Mouse (Mus musculus) NIH3T3 (cell line): Measurements from ENCODE around the gene Rnf24.

ENCODE experiments used
- DNase-seq: peaks from one replicate; pipeline ENCODE4 v3.0.0-alpha.2; 2012; ENCODE audit warnings: low read depth

The Rnf24 gene

DNA sequence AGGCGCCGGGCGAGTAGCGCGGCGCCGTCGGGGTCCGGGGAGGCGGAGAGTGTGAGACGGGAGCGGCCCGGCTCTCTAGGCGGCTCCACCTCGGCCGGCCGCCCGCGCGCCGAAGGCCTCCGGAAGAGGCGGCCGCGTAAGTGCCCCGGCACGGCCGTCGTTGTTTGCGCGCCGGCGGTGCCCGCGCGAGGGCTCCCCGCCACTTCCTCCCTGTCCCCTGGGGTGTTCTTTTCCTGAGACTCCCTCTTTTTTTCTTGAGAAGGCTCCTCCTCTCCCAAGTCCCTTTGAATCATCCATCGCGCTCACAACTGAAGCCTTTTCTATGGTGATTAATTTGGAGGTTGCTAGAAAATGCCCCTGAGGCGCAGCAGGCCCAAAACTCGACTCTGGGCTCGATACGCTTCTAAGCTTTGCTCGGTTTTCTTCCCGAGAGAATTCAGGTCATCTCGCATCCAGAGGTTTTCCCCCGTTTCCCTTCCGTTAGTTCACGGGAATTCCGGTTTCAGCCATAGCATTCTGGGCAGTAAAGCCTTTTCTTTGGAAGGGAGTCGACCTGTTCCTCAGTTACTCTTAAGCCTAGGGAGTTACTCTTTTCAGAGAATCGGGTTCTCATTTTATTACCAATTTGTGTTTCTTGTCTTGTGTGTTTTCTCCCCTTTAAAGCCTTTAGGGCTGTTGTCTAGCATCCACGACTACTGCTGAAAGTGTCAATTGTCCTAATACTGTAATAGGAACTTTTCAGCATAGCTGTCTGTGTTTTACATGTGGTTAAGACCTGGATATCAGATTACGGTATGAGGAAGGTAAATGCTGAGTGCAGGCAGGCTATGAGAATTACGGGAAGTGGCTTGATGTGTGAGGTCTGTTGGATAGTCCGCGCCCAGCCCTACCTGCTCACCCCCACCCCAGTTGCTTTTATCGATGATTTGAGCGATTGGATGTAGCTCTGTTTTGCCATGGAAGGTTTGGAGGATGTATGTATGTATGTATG lies 89.7 kb downstream of the Rnf24 start:
- DNase-seq = peak; percentile 32

DNA sequence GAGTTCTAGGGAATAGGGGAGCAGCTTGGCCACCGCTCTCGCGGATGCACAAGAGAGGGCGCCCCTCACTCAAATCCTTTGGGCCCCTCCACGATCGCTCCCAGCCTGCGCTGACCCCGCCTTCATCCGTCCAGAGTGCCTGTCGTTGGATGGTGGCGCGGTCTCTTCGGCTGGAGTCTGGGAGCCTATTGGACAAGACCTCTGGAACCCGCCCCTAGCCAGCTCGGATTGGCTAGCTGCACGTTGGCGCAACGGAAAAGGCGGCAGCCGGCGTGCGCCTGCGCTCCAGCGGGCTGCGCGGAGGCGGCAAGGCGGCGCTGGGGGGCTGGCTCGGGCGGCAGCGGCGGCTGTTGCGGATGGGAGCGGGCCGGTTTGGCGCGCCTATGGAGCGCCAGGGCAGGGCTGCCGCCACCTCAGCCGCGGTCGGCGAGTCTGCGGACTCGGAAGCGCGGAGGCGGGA lies 90.4 kb downstream of the Rnf24 start, which contains the start of gene Pank2:
Gene Pank2, plus strand, starts transcription at position 283 of the 460 bp plus-strand sequence.
- peak; percentile 97 for DNase-seq

DNA sequence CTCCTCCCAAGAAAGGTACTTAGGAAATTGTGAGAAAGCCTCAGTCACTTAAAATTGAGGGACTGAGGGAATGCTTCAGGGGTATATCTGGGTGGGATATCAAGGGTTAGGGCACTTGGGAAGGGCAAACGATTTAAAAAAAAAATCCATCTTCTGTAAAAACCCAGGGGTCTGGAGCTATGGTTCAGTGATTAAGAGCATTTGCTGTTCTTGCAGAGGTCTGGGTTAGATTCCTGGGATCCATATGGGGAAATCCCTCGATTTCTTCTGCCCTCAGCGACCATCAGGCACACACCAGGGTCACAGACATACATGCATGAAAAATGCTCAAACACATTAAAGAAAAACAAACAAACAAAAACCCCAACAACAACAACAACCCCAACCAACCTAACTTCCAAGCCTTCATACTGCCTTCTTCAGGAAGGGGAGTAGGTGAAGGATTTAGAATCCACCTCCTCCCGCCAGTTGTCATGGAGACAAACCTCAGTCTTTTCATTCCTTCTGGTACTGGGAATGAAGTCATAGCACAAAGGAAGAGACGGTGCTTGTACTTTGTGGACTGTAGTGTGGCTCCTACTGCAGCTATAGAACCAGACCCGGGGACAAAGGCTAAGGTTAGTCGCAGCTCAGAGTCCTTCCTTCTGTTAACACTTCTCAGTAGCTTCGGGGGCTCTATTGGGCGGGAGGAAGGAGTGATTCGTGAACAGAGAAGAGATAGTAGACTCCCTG lies 91.0 kb downstream of the Rnf24 start:
- DNase-seq = peak; percentile 63

GRCm38 (mm10) chr2:131260544-131261307 lies 92.0 kb downstream of the Rnf24 start:
- no peak for DNase-seq

DNA sequence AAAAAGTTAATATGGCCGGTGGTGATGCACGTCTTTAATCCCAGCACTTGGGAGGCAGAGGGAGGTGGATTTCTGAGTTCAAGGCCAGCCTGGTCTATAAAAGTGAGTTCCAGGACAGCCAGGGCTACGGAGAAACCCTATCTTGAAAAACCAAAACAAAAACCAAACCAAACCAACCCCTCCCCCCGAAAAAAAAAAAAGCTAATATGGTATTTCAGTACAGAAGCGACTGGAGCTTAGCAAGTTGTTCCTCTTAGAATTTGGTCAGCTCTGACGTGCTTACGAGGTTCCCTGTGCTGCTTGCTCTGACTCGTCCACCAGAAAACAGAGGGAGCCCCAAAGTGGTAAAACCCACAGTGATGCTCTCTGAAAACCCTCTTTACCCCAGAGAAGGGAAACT lies 94.0 kb downstream of the Rnf24 start:
- no peak for DNase-seq

DNA sequence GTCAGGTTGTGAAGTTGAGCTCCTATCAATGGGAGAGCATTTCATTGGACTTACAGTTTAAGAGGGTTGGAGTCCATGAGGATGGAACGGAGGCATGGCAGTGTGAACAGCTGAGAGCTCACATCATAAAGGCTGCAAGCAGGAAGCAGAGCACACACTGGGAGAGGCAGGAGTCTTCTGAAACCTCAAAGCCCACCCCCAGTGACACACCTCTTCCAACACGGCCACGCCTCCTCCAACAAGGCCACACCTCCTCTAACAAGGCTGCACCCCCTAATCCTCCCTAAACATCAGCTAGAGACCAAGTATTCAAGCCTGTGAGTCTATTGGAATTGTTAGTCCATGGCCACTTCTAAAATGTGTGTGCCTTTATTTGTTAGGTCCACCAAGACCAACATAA lies 97.0 kb downstream of the Rnf24 start:
- no peak for DNase-seq

- DNase-seq = peak; percentile 36
Observed at GRCm38 (mm10) chr2:131254329-131254713, 98.4 kb downstream of the Rnf24 start.

DNA sequence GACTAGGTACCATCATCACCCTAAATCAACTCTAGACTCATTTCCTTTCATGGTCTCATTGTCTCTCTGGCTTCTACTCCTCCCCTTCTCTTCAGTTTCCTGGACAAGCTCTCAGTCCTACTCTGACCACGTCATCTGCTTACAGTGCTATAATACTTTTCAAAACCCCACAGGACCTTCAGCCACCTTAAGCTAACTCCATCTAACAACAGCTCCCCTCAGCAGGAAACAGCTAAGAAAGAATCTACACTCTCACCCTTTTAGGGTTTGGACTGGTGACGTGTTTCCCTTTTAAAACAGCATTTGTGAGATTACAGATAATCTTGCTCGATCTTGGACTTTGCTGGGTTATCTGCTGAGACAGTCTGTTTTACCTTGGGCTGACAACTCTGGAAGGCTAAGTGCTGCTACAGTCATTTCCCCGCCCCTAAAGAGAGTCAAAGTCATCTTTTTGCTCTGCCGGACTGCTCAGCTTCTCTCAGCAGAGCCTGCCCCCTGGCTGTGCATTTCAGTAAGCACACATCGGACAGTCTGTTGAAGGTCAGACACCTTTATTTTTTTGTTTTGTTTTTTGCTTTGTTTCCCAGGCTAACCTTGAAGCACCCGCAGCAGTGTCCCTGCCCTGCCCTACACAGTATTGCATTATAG lies 98.9 kb downstream of the Rnf24 start:
- peak; percentile 89 for DNase-seq
